Mouse (Mus musculus): ENCODE data around the gene Lrrk1.

Lrrk1 gene

DNA sequence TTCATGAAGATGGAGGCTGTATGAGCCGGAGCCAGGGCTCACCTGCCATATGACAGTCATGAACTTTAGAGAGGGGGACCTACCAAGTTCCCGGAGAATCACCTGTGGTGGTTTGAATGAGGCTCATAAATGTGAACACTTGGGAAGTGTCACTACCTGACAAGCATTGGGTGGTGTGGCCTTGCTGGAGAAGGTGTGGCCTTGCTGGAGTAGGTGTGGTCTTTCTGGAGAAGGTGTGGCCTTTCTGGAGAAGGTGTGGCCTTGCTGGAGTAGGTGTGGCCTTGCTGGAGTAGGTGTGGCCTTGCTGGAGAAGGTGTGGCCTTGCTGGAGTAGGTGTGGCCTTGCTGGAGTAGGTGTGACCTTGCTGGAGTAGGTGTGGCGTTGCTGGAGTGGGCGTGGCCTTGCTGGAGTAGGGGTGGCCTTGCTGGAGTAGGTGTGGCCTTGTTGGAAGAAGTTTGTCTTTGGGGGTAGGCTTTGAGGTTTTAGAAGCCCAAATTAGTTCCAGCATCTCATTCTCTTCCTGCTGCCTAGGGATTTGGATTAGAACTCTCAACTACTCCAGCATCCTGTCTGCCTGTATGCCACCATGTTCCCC, 54.1 kb downstream of the Lrrk1 start:
- DNase-seq, result no peak

DNA sequence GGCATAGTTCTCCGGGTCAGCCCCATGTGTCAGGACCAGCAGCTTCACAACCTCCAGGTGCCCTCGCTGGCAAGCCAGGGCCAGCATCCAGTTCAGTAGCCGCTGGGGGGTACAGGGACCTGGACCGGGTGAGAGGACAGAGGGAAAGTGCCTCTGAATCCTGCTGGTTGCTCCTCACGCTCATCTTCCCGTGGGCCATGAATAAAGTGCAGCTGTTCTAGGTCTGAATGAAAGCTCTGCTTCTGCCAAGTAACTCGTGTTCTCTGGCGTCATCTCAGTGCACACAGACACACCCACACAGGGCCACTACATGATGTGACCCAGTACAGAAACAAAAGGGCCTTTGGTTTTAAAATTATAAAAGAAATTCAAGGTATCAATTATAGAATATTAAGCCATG, 55.8 kb downstream of the Lrrk1 start:
- DNase-seq, result no peak

DNA sequence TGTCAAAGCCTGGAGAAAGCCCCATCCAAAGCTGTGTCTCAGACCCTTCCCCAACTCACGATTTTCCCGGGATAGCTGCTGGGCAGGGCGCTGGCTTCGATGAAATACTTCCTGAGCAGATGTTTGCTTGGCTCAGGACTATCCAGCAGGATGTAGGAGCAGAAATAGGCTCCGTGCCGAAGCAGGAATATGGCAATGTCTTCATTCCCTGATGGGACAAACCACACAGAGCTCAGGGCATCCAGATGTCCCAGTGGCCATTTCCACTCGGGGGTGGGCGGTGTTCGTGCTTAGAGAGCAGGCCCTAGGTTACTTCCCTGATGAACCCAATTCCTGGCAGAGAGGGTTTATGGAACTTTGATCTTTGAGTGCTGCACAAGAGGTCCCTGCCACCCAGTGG, 57.5 kb downstream of the Lrrk1 start:
- DNase-seq, result no peak

DNA sequence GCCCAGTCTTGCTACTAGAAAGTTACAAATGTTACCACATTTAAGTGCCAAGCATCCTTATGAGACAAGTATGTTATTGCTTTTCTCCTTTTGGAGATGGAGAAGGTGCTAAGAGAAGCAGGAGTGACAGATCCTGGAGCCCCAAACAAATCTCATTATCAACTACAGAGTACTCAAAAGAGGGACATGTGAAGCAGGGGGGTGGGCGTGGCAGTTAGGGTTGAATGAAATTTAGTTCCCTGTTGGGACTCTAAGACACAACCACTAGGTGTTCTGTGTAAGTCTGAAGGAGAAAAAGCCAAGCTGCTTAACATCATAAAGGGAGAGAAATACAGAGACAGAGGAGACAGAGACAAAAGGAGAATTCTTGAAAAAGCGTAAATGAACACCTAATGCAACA, 60.6 kb downstream of the Lrrk1 start:
- no peak for DNase-seq

DNA sequence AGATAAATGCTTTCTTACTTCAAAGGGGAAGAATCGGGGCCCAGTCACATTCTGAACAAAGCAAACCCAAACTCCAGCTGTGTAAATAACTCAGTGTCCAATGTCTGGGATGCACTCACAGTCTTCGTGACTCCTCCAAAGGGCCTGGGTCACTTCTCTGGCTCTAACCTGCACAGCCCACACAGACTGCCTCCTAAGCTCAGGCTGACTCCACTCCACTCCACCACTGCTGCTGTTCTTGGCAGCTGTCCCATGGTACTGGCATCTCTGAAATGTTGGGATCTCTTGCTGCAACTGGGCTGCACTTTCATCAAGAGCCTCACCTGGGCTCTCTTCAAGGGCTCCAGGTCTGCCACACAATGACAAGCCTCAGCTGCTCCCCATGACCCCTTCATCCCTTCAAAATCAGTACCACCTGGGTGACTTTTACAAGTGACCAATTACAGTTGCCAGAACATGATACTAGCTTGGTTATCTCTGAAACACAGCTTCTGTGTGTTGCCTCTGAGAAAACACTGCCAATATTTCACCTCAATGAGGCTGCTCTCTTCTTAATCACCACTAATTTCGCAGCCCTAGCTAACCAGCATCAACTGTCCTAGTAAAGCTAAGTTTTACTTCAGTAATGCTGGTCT, 62.6 kb downstream of the Lrrk1 start:
- DNase-seq, result peak; percentile 49 to 66

DNA sequence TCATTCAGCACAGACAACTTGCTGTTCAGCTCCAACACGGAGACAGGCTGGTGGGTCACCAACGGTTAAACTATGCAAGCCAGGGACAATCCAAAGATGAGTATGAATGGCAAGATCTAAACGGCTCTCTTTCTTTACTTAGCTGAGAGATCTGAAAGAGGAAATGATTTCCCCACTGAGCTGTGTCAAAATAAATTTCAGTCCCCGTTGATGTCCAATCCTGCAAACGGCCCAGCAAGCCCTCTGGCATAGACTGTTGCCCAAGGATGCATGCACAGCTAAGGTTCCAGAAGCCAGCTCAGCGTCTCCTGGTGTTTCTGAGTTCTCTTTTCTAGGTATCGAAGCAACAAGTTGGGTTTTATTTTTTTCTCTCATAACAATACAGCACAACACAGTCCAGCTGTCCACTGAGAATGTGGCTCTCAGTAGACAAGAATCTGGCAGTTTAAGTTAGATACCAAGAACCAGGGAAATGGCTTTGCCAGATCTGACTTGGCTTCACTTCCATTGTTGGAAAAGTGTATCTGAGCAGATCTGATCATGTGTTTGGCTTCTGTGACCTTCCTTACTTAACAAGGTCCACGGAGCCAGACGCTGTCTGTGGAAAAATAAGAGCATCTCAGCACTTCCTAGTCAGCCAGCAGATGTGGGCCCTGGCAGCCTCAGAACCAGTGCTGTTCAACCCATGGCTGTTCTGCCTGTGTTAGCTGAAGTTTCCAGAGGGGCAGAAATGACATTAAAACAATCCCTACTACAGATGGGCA, 64.7 kb downstream of the Lrrk1 start:
- no peak for DNase-seq

DNA sequence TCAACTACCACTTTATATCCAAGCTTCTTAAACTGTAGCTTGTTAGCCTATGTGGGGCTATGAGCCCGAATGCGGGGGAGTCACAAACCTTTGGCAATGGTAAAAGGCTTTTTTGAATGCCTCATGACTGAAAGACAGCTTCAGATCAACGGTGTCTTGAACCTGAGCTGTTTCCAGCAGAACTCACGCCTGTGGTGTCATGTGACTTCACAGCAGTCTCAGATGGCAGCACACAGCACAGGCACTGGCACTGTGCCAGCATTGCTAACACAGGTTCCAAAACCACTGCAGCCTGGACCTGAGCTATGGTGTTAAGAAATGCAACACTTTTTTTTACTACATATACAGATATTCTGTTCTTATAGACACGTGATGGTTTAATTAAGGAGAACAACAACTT, 67.2 kb downstream of the Lrrk1 start:
- DNase-seq, result no peak

DNA sequence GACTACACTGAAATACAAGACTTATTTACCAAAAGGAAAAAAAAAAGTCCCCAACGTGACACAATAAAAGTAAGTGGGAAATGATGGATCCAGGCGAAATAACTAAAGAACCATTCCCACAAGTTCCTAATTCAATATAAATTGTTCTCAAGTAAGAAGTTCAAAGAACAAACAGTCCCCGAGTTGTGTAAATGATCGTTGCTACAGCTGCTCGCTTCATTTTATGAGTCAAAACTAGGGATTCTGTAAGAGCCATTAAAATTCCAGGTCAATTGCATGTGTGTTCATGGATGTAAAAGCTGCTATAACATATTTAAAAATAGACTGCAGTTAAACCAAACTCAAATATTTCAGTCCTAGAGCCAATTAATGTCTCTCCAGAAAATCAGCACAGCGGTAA, 70.0 kb downstream of the Lrrk1 start:
- DNase-seq, result no peak

DNA sequence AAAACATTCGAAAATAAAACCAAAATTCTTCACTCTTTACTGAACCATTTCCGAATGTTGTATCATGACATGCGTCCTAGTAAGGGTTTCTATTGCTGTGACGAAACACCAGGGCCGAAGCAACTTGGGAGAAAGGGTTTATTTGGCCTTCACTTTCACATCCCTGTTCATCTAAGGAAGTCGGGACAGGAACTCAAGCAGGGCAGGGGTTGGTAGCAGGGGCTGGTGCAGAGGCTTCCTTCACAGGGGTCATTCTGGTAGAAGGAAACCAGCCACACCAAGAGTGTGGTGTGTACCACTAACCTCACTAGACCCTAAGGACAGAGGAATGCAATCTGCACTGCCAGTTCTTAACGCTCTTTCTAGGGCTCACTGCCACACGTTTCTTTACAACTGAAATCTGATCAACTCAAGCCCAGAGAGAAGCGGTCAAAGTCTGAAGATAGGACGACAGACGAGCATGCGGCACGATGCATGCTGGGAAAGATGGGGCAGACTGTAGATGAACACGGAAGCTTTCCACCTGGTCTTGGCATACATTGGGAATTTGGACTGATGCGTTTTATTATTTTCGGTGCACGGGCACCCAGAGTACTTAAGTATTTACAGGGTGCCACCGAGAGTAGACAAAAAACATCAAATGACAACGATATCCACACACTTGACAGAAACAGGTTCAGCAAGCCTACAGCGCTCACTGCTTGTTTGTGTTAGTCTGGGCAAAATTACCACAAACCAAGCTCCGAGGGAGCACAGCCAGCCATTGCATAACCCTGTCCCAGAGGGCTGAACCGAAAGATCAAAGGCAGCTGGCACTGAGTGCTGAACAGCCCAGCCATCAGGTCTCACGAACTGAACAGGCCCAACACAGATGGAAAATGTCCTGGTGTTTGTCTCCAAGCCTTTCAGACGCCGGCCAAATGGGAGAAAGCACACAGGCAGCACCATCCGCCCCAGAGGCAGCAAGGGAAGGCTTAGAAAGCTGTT, 77.2 kb downstream of the Lrrk1 start:
- peak; percentile 81 to 91 for DNase-seq

DNA sequence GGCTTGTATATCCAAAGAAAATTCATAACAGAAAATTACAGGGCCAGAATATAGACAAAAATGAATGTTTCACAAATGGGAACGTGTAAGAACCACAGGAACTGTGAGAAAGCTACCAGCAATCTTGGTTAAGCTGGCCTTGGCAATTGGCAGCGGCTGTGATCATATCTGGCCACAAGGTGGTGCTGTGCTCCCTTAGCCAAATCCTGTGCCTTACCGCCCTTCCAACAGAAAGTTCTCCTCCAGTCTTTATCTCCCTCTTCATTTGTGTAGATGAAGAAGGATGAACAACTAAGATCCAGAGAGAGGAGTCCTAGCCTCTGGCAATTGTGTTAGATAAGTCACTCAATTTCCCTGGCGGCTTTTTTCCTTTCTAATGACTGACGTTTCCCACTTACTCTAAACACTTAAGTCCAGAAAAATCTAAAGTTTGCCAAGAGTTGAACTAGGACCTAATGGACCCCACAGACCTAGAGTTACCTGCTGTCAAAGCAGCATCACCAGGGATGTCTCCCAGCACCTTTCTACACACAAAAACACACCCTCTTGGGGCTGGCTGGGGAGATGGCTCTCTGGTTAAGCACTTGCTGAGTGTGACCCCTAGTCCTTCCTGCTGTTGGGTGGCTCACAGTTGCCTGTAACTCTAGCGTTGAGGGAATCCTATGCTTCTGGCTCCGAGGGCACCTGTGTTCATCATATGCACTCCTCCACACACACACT, 78.0 kb downstream of the Lrrk1 start:
- DNase-seq, result peak; percentile 72 to 78

DNA sequence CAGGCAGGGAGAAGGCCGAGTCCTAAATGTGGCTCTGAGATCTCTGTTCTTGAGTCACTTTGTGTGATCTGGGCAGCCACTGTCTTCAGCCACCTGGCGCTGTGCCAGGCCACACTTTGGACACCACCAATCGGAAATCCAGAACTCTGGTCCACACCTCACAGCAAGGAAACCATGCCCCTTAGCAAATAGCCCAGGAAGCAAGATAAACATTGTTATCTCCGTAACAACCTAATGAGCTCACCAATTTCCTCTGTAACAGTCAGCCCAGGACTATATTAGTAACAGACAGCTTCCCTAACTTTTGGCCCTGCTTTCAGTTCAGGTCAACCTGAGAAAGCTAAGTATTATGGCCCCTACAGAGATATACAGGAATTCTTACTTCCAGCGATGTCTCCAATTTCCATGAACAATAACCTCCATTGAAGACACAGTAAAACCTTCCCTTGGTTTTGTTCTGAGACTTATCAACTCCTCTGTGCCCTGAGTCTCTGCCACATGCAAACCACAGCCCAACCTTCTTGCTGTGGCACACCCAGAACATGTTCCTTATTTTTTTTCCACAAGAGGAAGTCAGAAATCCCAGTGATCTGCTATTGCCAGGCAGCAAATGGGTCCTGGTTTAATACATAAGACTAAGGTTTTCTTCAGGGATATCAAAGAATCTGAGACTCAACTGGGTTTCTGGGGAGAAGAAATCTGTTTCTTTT, 78.8 kb downstream of the Lrrk1 start:
- peak; percentile 77 to 86 for DNase-seq

DNA sequence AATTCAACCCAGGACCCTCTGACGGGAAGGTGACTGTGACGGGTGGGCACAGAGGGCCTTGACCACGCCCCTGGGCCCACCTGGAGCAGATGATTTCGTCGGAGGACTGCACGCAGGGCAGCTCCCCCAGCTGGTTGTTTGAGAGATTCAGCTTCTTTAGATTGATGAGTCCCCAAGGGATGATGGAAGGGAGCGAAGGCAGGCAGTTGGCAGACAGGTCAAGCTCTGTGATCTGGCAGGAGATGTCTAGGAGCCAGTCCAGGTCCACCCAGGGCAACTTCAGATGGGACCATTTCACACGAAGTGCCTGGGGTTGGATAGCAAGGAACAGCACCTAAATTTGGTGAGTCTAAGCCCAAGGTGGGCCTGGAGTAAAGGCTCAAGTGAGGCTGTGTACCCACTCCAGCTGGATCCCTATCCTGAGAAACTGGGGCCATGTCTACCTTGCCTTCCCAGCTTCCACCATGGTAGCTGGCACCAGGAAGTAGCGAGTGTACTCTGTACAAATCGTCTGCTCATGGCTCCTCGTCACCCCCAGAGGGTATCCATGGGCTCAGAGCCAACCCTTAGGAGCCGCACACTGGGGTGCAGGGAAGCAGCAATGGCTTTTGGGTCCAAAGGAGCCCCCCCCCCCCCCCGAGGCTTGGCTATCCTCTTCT, 79.4 kb downstream of the Lrrk1 start:
- no peak for DNase-seq

DNA sequence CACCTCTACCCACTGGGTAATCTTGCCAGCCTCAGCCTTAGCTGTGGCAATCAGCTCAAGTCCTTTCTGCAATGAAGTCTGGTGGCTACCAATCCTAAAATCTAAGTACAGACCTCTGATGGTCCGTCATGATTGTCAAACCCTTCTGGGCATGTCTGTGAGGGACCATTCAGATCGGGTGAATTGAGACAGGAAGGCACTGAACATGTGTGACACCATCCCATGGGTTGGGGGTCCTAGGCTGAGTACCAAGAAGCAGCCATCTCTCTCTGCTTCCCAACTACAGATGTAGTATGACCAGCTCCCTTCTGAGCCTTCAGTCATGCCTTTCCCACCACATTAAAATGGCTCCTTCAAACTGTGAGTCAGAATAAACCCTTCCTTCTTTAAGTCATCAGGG, 80.4 kb downstream of the Lrrk1 start:
- DNase-seq, result no peak

DNA sequence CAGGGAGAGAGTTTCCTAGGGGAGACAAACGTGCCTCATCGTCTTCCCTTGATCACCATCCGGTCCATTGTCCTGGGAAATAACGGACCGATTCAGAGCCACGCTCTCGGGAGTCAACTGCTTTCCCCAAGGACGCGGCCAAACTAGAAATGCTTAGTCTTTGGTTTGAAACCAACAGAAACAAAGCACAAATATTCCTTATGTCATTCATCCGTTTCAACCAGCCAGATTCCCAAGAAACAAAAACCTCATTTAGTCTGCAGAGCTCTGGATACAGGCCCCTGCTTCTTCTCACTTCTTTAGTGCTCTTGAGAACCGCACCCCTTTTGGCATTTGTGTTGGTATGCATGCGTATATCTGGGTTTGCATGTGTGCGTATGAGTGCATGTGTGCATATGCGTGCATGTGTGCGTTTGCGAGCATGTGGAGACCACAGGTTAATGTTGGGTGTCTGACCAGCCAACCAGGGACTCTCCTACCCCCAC, 82.4 kb downstream of the Lrrk1 start:
- no peak for DNase-seq

DNA sequence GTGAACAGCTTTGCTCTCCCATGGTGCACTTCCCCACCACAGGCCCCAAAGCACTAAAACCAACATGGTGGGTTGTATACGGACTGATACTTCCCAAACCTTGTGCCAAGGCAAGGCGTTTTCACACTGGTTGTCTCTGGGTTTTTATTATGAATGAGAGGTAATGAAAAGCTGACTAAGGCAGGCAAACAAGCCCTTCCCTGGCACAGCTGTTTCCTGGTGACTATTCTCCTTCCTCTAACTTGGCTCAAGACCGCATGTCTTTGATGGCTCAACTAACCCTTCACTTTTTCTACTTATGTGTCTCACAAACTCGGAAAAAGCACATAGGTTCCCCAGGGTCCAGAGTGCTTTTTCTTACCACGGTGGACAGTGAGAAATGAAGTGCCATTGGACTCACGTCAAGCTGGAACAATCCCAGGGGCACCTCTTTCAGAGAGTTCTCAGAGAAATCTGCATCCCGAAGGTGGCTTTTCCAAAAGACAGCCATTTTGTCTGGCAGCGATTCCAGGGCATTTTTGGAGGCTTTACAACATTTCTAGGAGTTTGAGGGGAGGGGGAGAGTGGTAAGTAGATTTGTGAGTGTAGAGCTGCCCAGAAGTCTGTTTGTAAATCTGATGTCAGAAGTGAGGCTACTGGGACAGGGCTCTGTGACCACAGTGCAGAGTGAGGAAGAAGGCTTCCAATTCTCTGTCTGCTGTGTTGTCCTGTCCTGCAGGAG, 83.0 kb downstream of the Lrrk1 start:
- DNase-seq, result peak; percentile 43 to 59

DNA sequence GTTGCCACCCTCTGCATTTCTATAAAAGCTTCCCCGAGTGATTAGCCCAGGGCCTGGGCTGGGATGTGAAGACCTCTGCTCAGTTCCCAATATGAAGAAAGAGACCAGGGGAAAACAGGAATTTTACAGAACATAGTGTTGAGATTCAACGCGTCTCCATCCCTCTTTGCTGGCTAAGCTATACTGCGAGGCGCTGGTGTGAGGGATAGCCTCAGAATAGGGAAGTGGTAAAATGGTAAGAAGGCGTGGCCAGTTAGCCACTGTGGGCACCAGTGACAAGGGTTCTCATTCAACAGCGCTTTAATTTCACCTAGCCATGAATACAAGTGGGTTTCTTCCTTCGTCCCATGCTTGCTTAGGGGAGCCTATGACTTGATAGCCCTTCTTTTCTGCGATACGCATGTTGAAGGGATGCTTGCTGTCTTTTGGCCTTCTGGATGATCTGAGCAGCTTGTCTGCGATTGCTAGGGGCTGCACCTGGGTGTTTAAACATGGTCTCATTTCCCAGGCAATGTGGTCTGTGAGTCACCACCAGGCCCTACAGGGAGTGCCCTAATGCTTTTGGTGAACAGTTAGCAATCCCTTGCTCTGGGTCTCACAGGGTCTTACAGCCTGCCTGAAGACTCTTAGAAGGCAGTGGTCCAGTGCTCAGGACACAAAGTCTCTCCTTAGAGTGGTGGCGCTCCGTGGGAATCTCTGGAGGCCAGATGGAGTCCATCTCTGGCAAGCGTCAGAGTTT, 84.1 kb downstream of the Lrrk1 start:
- DNase-seq, result no peak

DNA sequence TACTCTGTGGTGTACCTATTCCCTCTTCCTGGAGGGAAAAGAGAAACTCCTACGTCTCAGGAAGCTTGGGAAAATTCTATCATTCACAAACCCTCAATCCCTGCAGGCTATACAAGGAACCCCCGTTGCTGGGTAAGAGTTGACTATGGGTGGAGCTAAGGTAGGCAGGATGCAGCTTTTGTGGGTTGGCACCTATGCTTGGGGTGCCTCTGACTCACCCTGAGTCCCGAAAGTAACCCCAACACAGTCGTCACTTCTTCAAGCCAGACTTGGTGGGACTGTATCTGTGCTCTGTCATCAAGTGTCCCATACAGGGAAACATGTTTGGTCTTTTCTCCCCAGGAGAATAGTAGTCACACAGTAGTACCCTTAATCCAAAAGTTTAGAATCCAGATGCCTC, 86.7 kb downstream of the Lrrk1 start:
- no peak for DNase-seq

DNA sequence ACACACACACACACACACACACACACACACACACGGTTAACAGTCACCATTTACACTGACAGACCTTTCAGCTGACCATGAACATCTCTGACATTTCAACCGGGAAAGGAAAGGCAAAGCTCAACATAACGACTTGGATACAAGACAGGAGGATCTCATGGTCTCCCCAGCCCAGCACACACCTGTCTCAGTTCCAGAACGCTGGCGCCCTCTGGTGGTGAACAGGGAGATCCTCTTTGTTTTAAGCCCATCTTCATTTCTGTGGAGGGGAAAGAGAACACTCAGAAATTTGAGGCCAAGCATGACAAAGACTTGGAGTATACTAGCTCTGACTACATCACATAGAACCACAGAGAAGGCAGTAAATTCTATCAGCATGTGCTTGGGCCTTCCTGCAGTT, 87.5 kb downstream of the Lrrk1 start:
- DNase-seq, result peak; percentile 75 to 83

DNA sequence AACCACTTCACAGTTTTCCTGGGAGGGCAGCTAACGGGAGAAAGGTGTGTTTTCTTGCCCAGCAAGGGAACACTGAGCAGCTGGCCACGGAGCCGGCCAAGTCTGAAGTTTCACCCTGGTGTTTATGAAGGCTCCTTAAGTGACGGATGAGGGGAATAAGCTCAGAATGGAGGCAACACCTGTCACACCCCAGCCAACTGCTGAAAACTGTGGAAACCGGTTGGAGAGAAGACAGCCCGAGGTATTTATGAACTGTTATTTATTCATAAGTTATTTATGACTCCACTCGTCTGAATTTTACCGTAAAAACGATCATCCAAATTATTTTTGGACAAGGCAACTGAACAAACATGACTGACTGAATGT, 90.5 kb downstream of the Lrrk1 start:
- DNase-seq, result no peak
